Mouse (Mus musculus) forebrain, embryonic 15.5 days (tissue): ENCODE results near the gene Gja6. TPM values are rescaled to one million over a fixed set of nuclear protein-coding genes. Genes with fewer than 3 reads are reported as not detected.

Experiments
- ATAC-seq: fragments of 200-750 bp; cut with Nextera tagmentation; replicated peaks from 2 replicates; pipeline ENCODE4 v1.8.0; 2017; ENCODE audit warnings: mild to moderate bottlenecking, moderate TSS enrichment, moderate library complexity
- H3K27ac ChIP-seq: fragments of 300-500 bp; sonication (generic); replicated peaks from 2 replicates; pipeline ENCODE4 v1.5.1; 2015; ENCODE audit warnings: mild to moderate bottlenecking, inconsistent platforms
- H3K27me3 ChIP-seq: fragments of 300-500 bp; sonication (generic); 2 replicates; pipeline ENCODE4 v1.6.1; 2015; ENCODE audit warnings: inconsistent platforms
- H3K36me3 ChIP-seq: fragments of 300-500 bp; sonication (generic); 2 replicates; pipeline ENCODE4 v1.6.1; 2015; ENCODE audit warnings: mild to moderate bottlenecking, inconsistent platforms
- H3K4me1 ChIP-seq: fragments of 300-500 bp; sonication (generic); 2 replicates; pipeline ENCODE4 v1.6.1; 2015; ENCODE audit warnings: inconsistent platforms
- H3K4me2 ChIP-seq: fragments of 300-500 bp; sonication (generic); replicated peaks from 2 replicates; pipeline ENCODE4 v1.6.1; 2015; ENCODE audit warnings: mild to moderate bottlenecking, inconsistent platforms
- H3K4me3 ChIP-seq: fragments of 300-500 bp; sonication (generic); 2 replicates; pipeline ENCODE4 v1.5.1; 2015; ENCODE audit warnings: mild to moderate bottlenecking, inconsistent platforms
- H3K9ac ChIP-seq: fragments of 300-500 bp; sonication (generic); replicated peaks from 2 replicates; pipeline ENCODE4 v1.6.1; 2015; ENCODE audit warnings: mild to moderate bottlenecking, inconsistent platforms
- H3K9me3 ChIP-seq: fragments of 300-500 bp; sonication (generic); 2 replicates; pipeline ENCODE4 v1.6.1; 2016; ENCODE audit warnings: inconsistent platforms
- WGBS: fragments of 180-500 bp; shearing (Covaris S2); methylation state at CpG from one replicate; pipeline ENCODE4 v1.1.7; 2015; ENCODE audit warnings: mixed read lengths; 5-methylcytosine and 5-hydroxymethylcytosine counted together
- polyA plus RNA-seq: library from polyadenylated mRNA; unstranded; fragments of >200 nt; fragmentation: Nextera tagmentation; extraction: Ambion mirVana; gene quantifications from 2 replicates; pipeline ENCODE4 v1.2.1, GENCODE M21; 2015

Gja6 gene
- polyA plus RNA-seq: 0.23 TPM in 1 of 2 replicates, not detected in the other

DNA sequence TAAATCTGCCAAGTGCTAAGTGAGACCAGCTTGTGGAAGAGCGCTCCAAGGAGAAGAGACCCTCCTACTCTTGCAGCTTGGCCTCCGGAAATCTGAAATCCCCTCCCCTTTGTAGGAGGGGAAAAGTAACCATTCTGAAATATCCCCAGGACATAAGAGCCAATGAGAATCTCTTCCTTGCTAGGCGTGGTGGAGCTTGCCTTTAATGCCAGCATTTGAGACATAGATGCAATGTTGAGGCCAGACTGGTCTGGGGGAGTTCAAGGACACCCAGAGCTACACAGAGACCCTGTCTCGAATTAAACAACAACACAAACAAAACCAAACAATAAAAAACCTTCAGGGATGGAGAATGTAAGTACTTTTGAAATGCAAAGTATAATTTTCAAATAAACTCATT lies at the start of gene Gja6:
Gene Gja6 (minus strand): TSS at position 101 of the 400 bp plus-strand sequence.
- Histone ChIP-seq H3K4me1 (no peaks in the 10 kb centered on the region), H3K9ac (no peak within 1 kb of the TSS), H3K27me3 (no peaks in the 10 kb centered on the region), H3K4me3 (no peak within 1 kb of the TSS), H3K9me3 (no peaks in the 10 kb centered on the region), H3K27ac (no peak within 1 kb of the TSS), H3K36me3 (no peaks in the 10 kb centered on the region), H3K4me2 (no peak within 1 kb of the TSS)
- no peak for ATAC-seq
- 73% methylated on average over 4 of the region's 4 CpGs for WGBS

DNA sequence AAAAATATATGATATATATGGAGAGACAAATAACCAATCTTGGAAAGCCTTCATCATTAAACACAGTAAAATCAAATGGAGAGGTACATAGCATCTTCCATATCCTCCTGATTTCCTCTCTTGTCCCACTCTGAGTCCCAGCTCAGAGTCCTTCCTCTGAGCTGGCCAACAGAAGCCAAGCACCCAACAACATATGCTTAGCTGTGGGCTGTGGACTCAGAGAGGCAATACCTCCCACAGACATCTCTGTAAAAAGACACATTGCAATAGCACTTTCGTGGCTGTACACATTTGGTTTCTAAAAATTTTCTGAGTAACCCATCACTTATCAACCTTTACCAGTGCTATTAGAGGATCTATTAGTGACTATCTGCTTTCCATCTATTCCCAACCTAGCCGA lies 42.7 kb upstream of the Gja6 start:
- Histone ChIP-seq H3K9me3 (no peaks in the 10 kb centered on the region), H3K4me2 (no peak overlapping the region), H3K4me1 (no peaks in the 10 kb centered on the region), H3K4me3 (no peak overlapping the region), H3K27ac (no peak overlapping the region), H3K36me3 (no peaks in the 10 kb centered on the region), H3K9ac (no peak overlapping the region), H3K27me3 (no peaks in the 10 kb centered on the region)
- 86% methylated on average over 2 of the region's 2 CpGs for WGBS
- no peak for ATAC-seq

DNA sequence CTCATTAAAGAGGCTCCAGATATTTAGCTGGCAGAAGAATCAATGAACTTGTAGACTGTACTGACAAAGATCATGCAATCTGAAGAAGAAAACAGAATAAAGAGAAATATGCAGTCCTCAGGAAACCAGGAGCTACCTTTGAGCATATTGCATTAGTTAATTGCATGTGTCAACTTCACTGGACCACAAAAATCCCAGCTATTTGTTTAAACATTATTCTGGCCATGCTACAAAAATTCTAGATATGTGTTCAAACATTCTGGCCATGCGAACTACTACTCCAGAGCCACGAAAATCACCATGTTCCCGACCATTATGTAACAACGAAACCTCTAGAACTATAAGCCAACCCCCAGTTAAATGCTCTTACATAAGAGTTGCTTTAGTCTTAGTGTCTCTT lies 37.9 kb upstream of the Gja6 start:
- Histone ChIP-seq H3K4me2 (no peak overlapping the region), H3K9me3 (no peaks in the 10 kb centered on the region), H3K27ac (no peak overlapping the region), H3K9ac (no peak overlapping the region), H3K27me3 (no peaks in the 10 kb centered on the region), H3K4me3 (no peak overlapping the region), H3K36me3 (no peaks in the 10 kb centered on the region), H3K4me1 (no peaks in the 10 kb centered on the region)
- 93% methylated on average over 4 of the region's 4 CpGs for WGBS
- ATAC-seq: no peak

DNA sequence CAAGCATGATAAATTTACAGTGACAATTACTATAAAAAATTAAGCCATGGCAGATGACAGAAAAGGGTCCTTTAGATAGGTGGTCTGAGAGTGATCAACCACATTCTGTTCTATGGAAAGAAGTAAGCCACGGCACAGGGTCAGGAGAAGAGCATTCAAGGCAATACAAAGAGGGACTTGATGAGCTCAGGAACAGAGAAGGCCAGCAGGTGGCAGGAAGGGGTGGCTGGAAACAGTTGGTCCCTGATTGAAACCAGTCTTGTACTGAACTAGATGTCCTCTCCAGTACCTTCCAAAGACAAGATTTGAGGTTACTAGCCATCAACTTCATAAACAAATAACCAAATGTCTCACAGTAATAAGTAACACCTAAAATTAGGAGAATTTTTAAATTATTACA lies 28.7 kb upstream of the Gja6 start:
- 46% methylated on average over 1 of the region's 1 CpGs for WGBS

DNA sequence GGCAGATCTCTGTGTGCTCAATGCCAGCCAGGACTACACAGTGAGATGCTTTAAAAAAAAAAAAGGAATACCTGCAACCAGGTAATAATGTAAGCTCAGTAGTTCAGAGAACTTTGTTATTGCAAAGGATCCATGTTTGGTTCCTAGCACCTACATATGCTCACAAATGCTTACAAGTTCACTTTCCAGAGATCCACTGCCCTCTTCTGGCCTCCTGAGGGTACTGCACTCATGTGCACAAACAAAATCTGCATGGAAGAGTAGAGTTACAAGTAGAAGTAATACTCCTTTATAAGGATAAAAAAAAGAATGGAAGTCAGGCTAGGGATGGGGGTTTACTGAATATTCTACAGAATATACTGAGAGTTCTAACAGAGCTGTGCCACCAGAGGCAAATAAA lies 23.8 kb upstream of the Gja6 start:
- H3K4me3 ChIP-seq: no peak overlapping the region
- H3K9ac ChIP-seq: no peak overlapping the region
- H3K27ac ChIP-seq: no peak overlapping the region
- H3K4me2 ChIP-seq: no peak overlapping the region
- no peaks in the 10 kb centered on the region for H3K4me1 ChIP-seq
- no peak for ATAC-seq
- no peaks in the 10 kb centered on the region for H3K27me3 ChIP-seq
- no peaks in the 10 kb centered on the region for H3K36me3 ChIP-seq
- H3K9me3 ChIP-seq: no peaks in the 10 kb centered on the region

More for the DNA sequence above, 28.7 kb upstream of the Gja6 start:
- no peak for ATAC-seq
- H3K9ac ChIP-seq: no peak overlapping the region
- H3K36me3 ChIP-seq: no peaks in the 10 kb centered on the region
- no peaks in the 10 kb centered on the region for H3K9me3 ChIP-seq
- no peak overlapping the region for H3K4me3 ChIP-seq
- H3K4me2 ChIP-seq: no peak overlapping the region
- no peaks in the 10 kb centered on the region for H3K4me1 ChIP-seq
- no peaks in the 10 kb centered on the region for H3K27me3 ChIP-seq
- H3K27ac ChIP-seq: no peak overlapping the region

DNA sequence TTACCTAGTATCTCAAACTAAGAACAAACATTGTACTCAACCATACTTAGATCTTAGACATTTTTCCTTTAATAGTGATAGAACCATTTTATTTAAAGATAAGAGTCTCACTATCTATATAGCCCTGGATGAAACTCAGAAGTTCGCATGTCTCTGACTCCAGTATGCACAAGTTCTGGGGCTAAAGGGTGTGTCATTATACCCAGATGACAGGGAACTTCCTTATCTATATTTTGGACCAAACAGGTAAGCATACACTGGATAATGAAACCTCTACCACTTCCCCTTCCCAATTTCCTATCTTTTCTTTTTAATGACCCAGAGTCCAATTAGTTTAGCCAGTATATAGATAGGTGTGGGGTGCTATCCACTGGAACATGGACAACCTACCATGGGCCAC lies 22.0 kb upstream of the Gja6 start:
- no peak for ATAC-seq
- 83% methylated on average over 1 of the region's 1 CpGs for WGBS

DNA sequence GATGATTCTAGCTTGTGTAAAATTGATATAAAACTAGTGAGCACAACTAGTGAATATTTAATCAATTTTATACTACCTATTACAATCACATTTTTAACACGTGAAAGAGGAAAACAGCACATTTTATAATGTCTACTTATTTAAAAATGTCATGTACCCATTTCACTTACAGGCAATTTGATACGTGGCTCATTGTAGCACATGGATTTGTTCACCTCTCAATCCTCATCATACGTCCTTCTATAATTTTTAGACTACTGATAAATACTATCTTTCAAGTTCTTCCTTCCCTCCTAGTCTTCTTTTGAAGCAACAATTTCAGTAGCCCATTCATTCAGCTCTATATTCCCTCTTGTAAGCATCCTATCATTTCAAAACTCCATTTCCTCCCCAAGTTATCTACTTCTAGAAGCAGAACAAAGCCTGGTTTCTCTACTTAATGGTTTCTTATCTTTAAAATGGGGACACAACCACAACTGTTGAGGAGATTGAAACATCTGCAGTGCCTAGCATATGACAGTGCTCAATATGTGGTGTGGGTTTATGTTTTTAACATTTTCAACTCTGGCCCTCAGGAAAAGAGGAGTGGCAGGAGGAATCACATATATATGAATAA lies 12.3 kb upstream of the Gja6 start:
- Histone ChIP-seq H3K27ac (no peak overlapping the region), H3K4me2 (no peak overlapping the region), H3K27me3 (no peaks in the 10 kb centered on the region), H3K9ac (no peak overlapping the region), H3K36me3 (no peaks in the 10 kb centered on the region), H3K4me1 (no peaks in the 10 kb centered on the region), H3K9me3 (no peaks in the 10 kb centered on the region), H3K4me3 (no peak overlapping the region)
- WGBS: 92% methylated on average over 3 of the region's 3 CpGs
- ATAC-seq: no peak

More for the DNA sequence above, 22.0 kb upstream of the Gja6 start:
- Histone ChIP-seq H3K4me2 (no peak overlapping the region), H3K4me3 (no peak overlapping the region), H3K9ac (no peak overlapping the region), H3K36me3 (no peaks in the 10 kb centered on the region), H3K27ac (no peak overlapping the region), H3K27me3 (no peaks in the 10 kb centered on the region), H3K9me3 (no peaks in the 10 kb centered on the region), H3K4me1 (no peaks in the 10 kb centered on the region)

DNA sequence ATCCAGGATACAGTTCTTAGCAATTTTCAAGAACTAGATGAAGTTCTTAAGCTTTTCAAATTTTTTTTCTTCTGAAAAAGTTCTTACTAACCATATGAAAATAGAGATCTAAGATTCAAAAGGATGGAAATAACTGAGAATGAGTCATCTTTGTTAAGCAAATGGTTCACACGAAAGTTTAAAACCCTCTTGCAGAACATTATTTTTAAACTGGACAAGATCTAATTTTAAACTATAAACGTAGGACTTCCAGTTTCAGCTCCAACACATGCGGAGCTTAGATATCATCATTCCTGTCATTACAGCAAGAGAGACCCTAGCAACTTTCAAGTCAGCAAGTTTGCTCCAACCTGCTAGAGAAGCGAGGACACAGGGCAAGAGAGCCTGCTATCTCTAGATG lies 375 bp downstream of the Gja6 start:
- no peaks in the 10 kb centered on the region for H3K4me1 ChIP-seq
- WGBS: 80% methylated on average over 4 of the region's 4 CpGs
- no peaks in the 10 kb centered on the region for H3K27me3 ChIP-seq
- H3K9ac ChIP-seq: no peak overlapping the region
- H3K36me3 ChIP-seq: no peaks in the 10 kb centered on the region
- H3K4me3 ChIP-seq: no peak overlapping the region
- H3K9me3 ChIP-seq: no peaks in the 10 kb centered on the region
- H3K4me2 ChIP-seq: no peak overlapping the region
- ATAC-seq: no peak
- no peak overlapping the region for H3K27ac ChIP-seq

DNA sequence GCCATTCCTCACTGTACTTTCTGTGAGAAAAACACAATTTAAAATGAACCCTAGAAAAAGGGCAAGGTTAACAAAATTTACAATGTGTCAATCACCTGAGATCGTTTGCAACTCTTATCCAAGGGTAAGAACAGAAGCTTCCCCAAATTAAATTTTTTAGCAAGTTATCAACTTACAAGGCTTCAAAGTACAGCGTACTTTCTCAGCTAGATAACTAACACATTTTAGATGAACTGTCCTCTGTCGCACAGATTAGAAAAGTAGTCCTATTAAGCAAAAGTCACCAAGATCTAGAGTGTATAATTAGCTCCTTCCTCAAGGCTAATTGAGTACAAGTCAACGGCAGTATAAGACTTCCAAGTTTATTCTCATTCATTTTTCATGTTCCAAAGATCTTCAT lies 939 bp downstream of the Gja6 start:
- 74% methylated on average over 4 of the region's 4 CpGs for WGBS
- no peaks in the 10 kb centered on the region for H3K4me1 ChIP-seq

DNA sequence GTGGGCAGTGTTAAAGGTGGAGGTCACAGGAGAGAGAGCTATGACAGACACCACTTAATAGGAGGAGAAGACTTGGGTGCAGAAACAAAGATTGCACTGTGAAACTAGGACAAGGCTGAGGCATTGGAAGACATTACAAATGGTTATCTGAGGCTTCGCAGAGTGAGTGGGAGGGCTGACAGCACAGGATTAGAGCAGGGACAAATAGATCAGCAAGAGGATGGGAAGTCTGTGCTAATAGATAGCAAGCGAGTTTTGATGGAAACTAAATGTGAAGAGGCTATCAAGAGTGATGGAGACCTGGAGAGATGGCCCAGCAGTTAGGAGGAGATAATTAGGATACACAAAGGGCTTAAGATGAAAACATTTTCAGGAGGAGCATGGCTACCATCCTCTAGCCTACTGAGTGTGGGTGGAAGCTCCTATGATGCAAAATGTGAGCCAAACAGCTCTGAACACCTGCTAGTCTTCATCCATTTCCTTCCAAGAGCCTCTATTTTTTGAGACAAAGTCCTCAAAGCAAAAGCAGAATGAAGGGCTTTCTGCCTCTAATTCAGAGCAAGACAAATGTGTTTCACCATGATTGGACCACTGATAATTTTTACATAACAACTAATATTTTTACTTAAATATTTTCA lies 1.7 kb downstream of the Gja6 start:
- H3K9me3 ChIP-seq: no peaks in the 10 kb centered on the region
- no peak overlapping the region for H3K27ac ChIP-seq
- H3K27me3 ChIP-seq: no peaks in the 10 kb centered on the region
- H3K36me3 ChIP-seq: no peaks in the 10 kb centered on the region
- no peaks in the 10 kb centered on the region for H3K4me1 ChIP-seq
- H3K4me2 ChIP-seq: no peak overlapping the region
- H3K4me3 ChIP-seq: no peak overlapping the region
- no peak overlapping the region for H3K9ac ChIP-seq
- ATAC-seq: no peak
- 82% methylated on average over 2 of the region's 2 CpGs for WGBS

More for the DNA sequence above, 939 bp downstream of the Gja6 start:
- H3K27ac ChIP-seq: no peak overlapping the region
- H3K4me2 ChIP-seq: no peak overlapping the region
- no peaks in the 10 kb centered on the region for H3K27me3 ChIP-seq
- no peak overlapping the region for H3K4me3 ChIP-seq
- ATAC-seq: no peak
- no peaks in the 10 kb centered on the region for H3K36me3 ChIP-seq
- H3K9ac ChIP-seq: no peak overlapping the region
- no peaks in the 10 kb centered on the region for H3K9me3 ChIP-seq

DNA sequence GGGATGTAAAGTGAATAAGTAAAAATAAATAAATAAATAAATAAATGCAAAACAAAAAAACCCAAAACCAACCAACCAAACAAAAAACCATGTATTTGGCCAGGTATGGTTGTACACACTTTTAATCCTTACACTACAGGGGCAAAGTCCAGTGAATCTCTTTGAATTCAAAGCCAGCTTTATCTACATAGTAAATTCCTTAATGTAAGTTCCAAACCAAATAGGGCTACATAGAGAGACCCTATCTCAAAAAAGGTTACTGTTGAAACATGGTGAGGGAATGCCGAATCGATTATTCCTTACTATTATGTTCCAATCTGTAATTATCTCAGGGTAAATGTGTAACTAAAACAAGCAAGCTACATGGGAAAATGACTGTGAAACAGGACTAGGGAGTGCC lies 5.7 kb downstream of the Gja6 start:
- no peaks in the 10 kb centered on the region for H3K4me1 ChIP-seq
- no peaks in the 10 kb centered on the region for H3K27me3 ChIP-seq
- H3K9ac ChIP-seq: no peak overlapping the region
- no peaks in the 10 kb centered on the region for H3K36me3 ChIP-seq
- no peak overlapping the region for H3K4me3 ChIP-seq
- ATAC-seq: no peak
- H3K27ac ChIP-seq: no peak overlapping the region
- H3K9me3 ChIP-seq: no peaks in the 10 kb centered on the region
- no peak overlapping the region for H3K4me2 ChIP-seq
- 93% methylated on average over 2 of the region's 2 CpGs for WGBS

DNA sequence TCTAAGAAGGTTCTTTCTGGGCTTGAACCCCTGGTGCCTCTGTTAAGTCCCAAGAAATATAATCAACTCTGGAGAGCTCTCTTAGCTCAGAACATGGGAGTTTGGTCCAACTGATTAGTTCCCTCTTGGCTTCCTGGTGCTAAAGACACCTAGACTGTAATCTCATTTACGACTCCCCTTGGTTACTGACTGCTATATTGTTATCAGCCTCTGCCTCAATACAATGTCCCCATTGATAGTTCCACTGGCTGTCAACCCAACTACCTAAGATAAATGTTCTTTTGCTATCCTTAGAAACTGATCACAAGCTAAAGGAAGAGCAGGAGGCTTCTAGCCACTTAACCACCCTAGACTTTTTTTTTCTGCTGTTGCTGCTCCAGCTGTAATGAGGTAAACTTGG lies 14.8 kb downstream of the Gja6 start:
- Histone ChIP-seq H3K9ac (no peak overlapping the region), H3K4me1 (no peaks in the 10 kb centered on the region), H3K4me3 (no peak overlapping the region), H3K27ac (no peak overlapping the region), H3K36me3 (no peaks in the 10 kb centered on the region), H3K27me3 (no peaks in the 10 kb centered on the region), H3K9me3 (no peaks in the 10 kb centered on the region), H3K4me2 (no peak overlapping the region)
- ATAC-seq: no peak
- 63% methylated on average over 1 of the region's 1 CpGs for WGBS

DNA sequence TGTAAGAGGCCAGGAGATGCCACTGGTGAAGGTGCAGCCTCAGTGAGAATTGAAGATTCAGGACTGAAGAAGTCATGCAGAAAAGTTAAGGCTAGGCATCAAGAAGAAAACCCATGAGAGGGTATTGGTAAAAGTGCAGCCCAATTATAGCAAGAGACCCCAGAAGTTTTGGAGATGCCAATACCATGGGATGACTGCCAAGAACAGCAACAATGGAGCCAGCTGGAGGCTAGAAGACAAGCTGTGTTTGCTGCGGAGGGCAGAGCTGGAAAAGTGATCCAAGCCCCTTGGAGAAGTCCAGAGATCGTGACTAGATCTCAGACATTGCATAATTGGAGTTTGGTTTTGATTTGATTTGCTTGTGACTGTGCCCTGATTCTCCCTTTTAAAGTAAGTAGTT lies 20.6 kb downstream of the Gja6 start:
- no peak for ATAC-seq
- 34% methylated on average over 2 of the region's 2 CpGs for WGBS

More for the DNA sequence above, 20.6 kb downstream of the Gja6 start:
- H3K27me3 ChIP-seq: no peaks in the 10 kb centered on the region
- no peaks in the 10 kb centered on the region for H3K4me1 ChIP-seq
- no peak overlapping the region for H3K4me2 ChIP-seq
- no peak overlapping the region for H3K27ac ChIP-seq
- H3K4me3 ChIP-seq: no peak overlapping the region
- no peak overlapping the region for H3K9ac ChIP-seq
- H3K36me3 ChIP-seq: no peaks in the 10 kb centered on the region
- no peaks in the 10 kb centered on the region for H3K9me3 ChIP-seq
